Mouse (Mus musculus): ENCODE data around the gene Hspb6. TPM values are rescaled to one million over a fixed set of nuclear protein-coding genes. Genes with fewer than 3 reads are reported as not detected.

Hspb6 gene
- polyA plus RNA-seq, 1 experiment = 50.4 TPM

GRCm38 (mm10) chr7:30599933-30600353, 48.0 kb downstream of the Hspb6 start:
- TF ChIP-seq POLR2A (IDR thresholded peaks at IDR 0.05; ENCODE audit: low read depth, low read length) (no peak), CTCF (conservative IDR thresholded peaks at IDR 0.05; ENCODE audit: insufficient read depth, insufficient read length, low read depth, low read length) (no peak)
- H3K36me3 ChIP-seq (ENCODE audit: control insufficient read depth, insufficient read depth, low read length) = no peaks in the 10 kb centered on the region
- peak; percentile 99 for DNase-seq
- H3K4me3 ChIP-seq (ENCODE audit: insufficient read depth, low read depth, low read length) = no peak overlapping the region
- peaks cover 8% of the 10 kb centered on the region for H3K4me1 ChIP-seq (ENCODE audit: control insufficient read depth, insufficient read depth, low read length)
- WGBS = 3% methylated on average over 16 of the region's 16 CpGs
- no peaks in the 10 kb centered on the region; the same call in 1 of the 2 replicates for H3K27me3 ChIP-seq (replicated peaks; ENCODE audit: control insufficient read depth, insufficient read depth, low read length)
- H3K27ac ChIP-seq (ENCODE audit: insufficient read depth, low read depth, low read length) = peak overlapping the region; percentile 89

GRCm38 (mm10) chr7:30600651-30601050, 48.7 kb downstream of the Hspb6 start:
- TF ChIP-seq CTCF (conservative IDR thresholded peaks at IDR 0.05; ENCODE audit: insufficient read depth, insufficient read length, low read depth, low read length) (no peak), POLR2A (IDR thresholded peaks at IDR 0.05; ENCODE audit: low read depth, low read length) (no peak)
- peak; percentile 70 for DNase-seq
- WGBS = 54% methylated on average over 7 of the region's 7 CpGs
- Histone ChIP-seq H3K36me3 (ENCODE audit: control insufficient read depth, insufficient read depth, low read length) (no peaks in the 10 kb centered on the region), H3K27me3 (replicated peaks; ENCODE audit: control insufficient read depth, insufficient read depth, low read length) (no peaks in the 10 kb centered on the region; the same call in 1 of the 2 replicates), H3K4me3 (ENCODE audit: insufficient read depth, low read depth, low read length) (no peak overlapping the region), H3K27ac (ENCODE audit: insufficient read depth, low read depth, low read length) (peak overlapping the region; percentile 89), H3K4me1 (ENCODE audit: control insufficient read depth, insufficient read depth, low read length) (peaks cover 8% of the 10 kb centered on the region)

- peaks cover 8% of the 10 kb centered on the region for H3K4me1 ChIP-seq (ENCODE audit: control insufficient read depth, insufficient read depth, low read length)
- no peaks in the 10 kb centered on the region for H3K36me3 ChIP-seq (ENCODE audit: control insufficient read depth, insufficient read depth, low read length)
- no peak overlapping the region for H3K4me3 ChIP-seq (ENCODE audit: insufficient read depth, low read depth, low read length)
- H3K27me3 ChIP-seq (replicated peaks; ENCODE audit: control insufficient read depth, insufficient read depth, low read length) = no peaks in the 10 kb centered on the region; the same call in 1 of the 2 replicates
- 6% methylated on average over 3 of the region's 3 CpGs for WGBS
- H3K27ac ChIP-seq (ENCODE audit: insufficient read depth, low read depth, low read length) = peak overlapping the region; percentile 83
- TF ChIP-seq CTCF (conservative IDR thresholded peaks at IDR 0.05; ENCODE audit: insufficient read depth, insufficient read length, low read depth, low read length) = no peak
- TF ChIP-seq POLR2A (IDR thresholded peaks at IDR 0.05; ENCODE audit: low read depth, low read length) = no peak
- DNase-seq = peak; percentile 82
Observed at GRCm38 (mm10) chr7:30602583-30602982, 50.6 kb downstream of the Hspb6 start.

- H3K4me3 ChIP-seq (ENCODE audit: insufficient read depth, low read depth, low read length) = no peak overlapping the region
- no peaks in the 10 kb centered on the region for H3K27me3 ChIP-seq (replicated peaks; ENCODE audit: control insufficient read depth, insufficient read depth, low read length)
- H3K27ac ChIP-seq (ENCODE audit: insufficient read depth, low read depth, low read length) = no peak overlapping the region
- WGBS = 41% methylated on average over 8 of the region's 8 CpGs
- TF ChIP-seq POLR2A (IDR thresholded peaks at IDR 0.05; ENCODE audit: low read depth, low read length) (no peak), CTCF (conservative IDR thresholded peaks at IDR 0.05; ENCODE audit: insufficient read depth, insufficient read length, low read depth, low read length) (no peak)
- no peaks in the 10 kb centered on the region for H3K36me3 ChIP-seq (ENCODE audit: control insufficient read depth, insufficient read depth, low read length)
- no peak for DNase-seq
- H3K4me1 ChIP-seq (ENCODE audit: control insufficient read depth, insufficient read depth, low read length) = peaks cover 8% of the 10 kb centered on the region
Observed at GRCm38 (mm10) chr7:30604424-30604823, 52.4 kb downstream of the Hspb6 start.

GRCm38 (mm10) chr7:30604944-30605343, 53.0 kb downstream of the Hspb6 start:
- TF ChIP-seq CTCF (conservative IDR thresholded peaks at IDR 0.05; ENCODE audit: insufficient read depth, insufficient read length, low read depth, low read length) (no peak), POLR2A (IDR thresholded peaks at IDR 0.05; ENCODE audit: low read depth, low read length) (no peak)
- H3K27ac ChIP-seq (ENCODE audit: insufficient read depth, low read depth, low read length) = no peak overlapping the region
- H3K36me3 ChIP-seq (ENCODE audit: control insufficient read depth, insufficient read depth, low read length) = no peaks in the 10 kb centered on the region
- H3K4me1 ChIP-seq (ENCODE audit: control insufficient read depth, insufficient read depth, low read length) = peaks cover 8% of the 10 kb centered on the region
- DNase-seq = no peak
- no peak overlapping the region for H3K4me3 ChIP-seq (ENCODE audit: insufficient read depth, low read depth, low read length)
- H3K27me3 ChIP-seq (replicated peaks; ENCODE audit: control insufficient read depth, insufficient read depth, low read length) = no peaks in the 10 kb centered on the region
- 87% methylated on average over 8 of the region's 8 CpGs for WGBS

Other genes with a start within 250 kb of the Hspb6 start
- 99.0 and 122 TPM in 2 replicates for gene Alkbh6, start 243.5 kb upstream of the Hspb6 start, polyA plus RNA-seq (2012; rRNA removed)
- gene Syne4, start 237.4 kb upstream of the Hspb6 start, polyA plus RNA-seq (2012; rRNA removed) = 162 and 170 TPM in 2 replicates
- gene E130208F15Rik, start 230.4 kb upstream of the Hspb6 start, polyA plus RNA-seq (2012; rRNA removed) = 0.42 and 1.1 TPM in 2 replicates
- 26.4 and 27.3 TPM in 2 replicates for gene Sdhaf1, start 228.3 kb upstream of the Hspb6 start, polyA plus RNA-seq (2012; rRNA removed)
- 9.6 and 11.6 TPM in 2 replicates for gene Lrfn3, start 189.4 kb upstream of the Hspb6 start, polyA plus RNA-seq (2012; rRNA removed)
- 51.3 and 83.0 TPM in 2 replicates for gene Tyrobp, start 138.4 kb upstream of the Hspb6 start, polyA plus RNA-seq (2012; rRNA removed)
- gene Hcst, start 132.3 kb upstream of the Hspb6 start, polyA plus RNA-seq (2012; rRNA removed) = 3.7 and 12.0 TPM in 2 replicates
- 1.8 and 3.1 TPM in 2 replicates for gene Nfkbid, start 130.4 kb upstream of the Hspb6 start, polyA plus RNA-seq (2012; rRNA removed)
- gene Aplp1, start 106.6 kb upstream of the Hspb6 start, polyA plus RNA-seq (2012; rRNA removed) = 13.0 and 14.2 TPM in 2 replicates
- 0.30 and 0.33 TPM in 2 replicates for gene Kirrel2, start 94.5 kb upstream of the Hspb6 start, polyA plus RNA-seq (2012; rRNA removed)
- gene Nphs1, start 93.9 kb upstream of the Hspb6 start, polyA plus RNA-seq (2012; rRNA removed) = 39.9 and 41.1 TPM in 2 replicates
- 218 and 246 TPM in 2 replicates for gene Prodh2, start 58.6 kb upstream of the Hspb6 start, polyA plus RNA-seq (2012; rRNA removed)
- gene Arhgap33, start 17.1 kb upstream of the Hspb6 start, polyA plus RNA-seq (2012; rRNA removed) = 7.4 and 7.8 TPM in 2 replicates
- 7.1 and 8.5 TPM in 2 replicates for gene Proser3, start 121 bp downstream of the Hspb6 start, polyA plus RNA-seq (2012; rRNA removed)
- 29.0 and 33.8 TPM in 2 replicates for gene Lin37, start 7.7 kb downstream of the Hspb6 start, polyA plus RNA-seq (2012; rRNA removed)
- gene U2af1l4, start 11.1 kb downstream of the Hspb6 start, polyA plus RNA-seq (2012; rRNA removed) = 47.9 and 54.5 TPM in 2 replicates
- 1.5 and 1.9 TPM in 2 replicates for gene Gm49396, start 11.2 kb downstream of the Hspb6 start, polyA plus RNA-seq (2012; rRNA removed)
- 168 and 223 TPM in 2 replicates for gene Psenen, start 11.4 kb downstream of the Hspb6 start, polyA plus RNA-seq (2012; rRNA removed)
- 5.2 and 5.4 TPM in 2 replicates for gene Igflr1, start 13.2 kb downstream of the Hspb6 start, polyA plus RNA-seq (2012; rRNA removed)
- gene Kmt2b, start 36.5 kb downstream of the Hspb6 start, polyA plus RNA-seq (2012; rRNA removed) = 26.7 and 31.6 TPM in 2 replicates
- 1.3 and 1.4 TPM in 2 replicates for gene Zbtb32, start 46.7 kb downstream of the Hspb6 start, polyA plus RNA-seq (2012; rRNA removed)
- gene Upk1a, start 60.7 kb downstream of the Hspb6 start, polyA plus RNA-seq (2012; rRNA removed) = 23.6 and 34.5 TPM in 2 replicates
- 1,228 and 1,575 TPM in 2 replicates for gene Cox6b1, start 74.0 kb downstream of the Hspb6 start, polyA plus RNA-seq (2012; rRNA removed)
- not detected in 2 replicates for gene Etv2, start 83.7 kb downstream of the Hspb6 start, polyA plus RNA-seq (2012; rRNA removed)
- 46.0 and 51.4 TPM in 2 replicates for gene Rbm42, start 98.1 kb downstream of the Hspb6 start, polyA plus RNA-seq (2012; rRNA removed)
- 8.9 and 9.1 TPM in 2 replicates for gene Haus5, start 112.8 kb downstream of the Hspb6 start, polyA plus RNA-seq (2012; rRNA removed)
- not detected in 2 replicates for gene Pmis2, start 119.4 kb downstream of the Hspb6 start, polyA plus RNA-seq (2012; rRNA removed)
- 0.96 and 1.4 TPM in 2 replicates for gene 2200002J24Rik, start 146.7 kb downstream of the Hspb6 start, polyA plus RNA-seq (2012; rRNA removed)
- 33.1 and 39.1 TPM in 2 replicates for gene Atp4a, start 160.0 kb downstream of the Hspb6 start, polyA plus RNA-seq (2012; rRNA removed)
- gene Tmem147, start 177.4 kb downstream of the Hspb6 start, polyA plus RNA-seq (2012; rRNA removed) = 457 and 511 TPM in 2 replicates
- gene Gapdhs, start 191.5 kb downstream of the Hspb6 start, polyA plus RNA-seq (2012; rRNA removed) = 0.31 and 0.86 TPM in 2 replicates
- gene Sbsn, start 199.3 kb downstream of the Hspb6 start, polyA plus RNA-seq (2012; rRNA removed) = 1.4 and 1.9 TPM in 2 replicates
- gene Dmkn, start 211.6 kb downstream of the Hspb6 start, polyA plus RNA-seq (2012; rRNA removed) = 2.1 and 2.2 TPM in 2 replicates
- 0.50 TPM in 1 of 2 replicates, not detected in the other for gene Krtdap, start 235.7 kb downstream of the Hspb6 start, polyA plus RNA-seq (2012; rRNA removed)